Mouse (Mus musculus) midbrain, embryonic 16.5 days (tissue): ENCODE measurements around the gene Ntn5. TPM values are rescaled to one million over a fixed set of nuclear protein-coding genes. Genes with fewer than 3 reads are reported as not detected.
A peak's percentile ranks its signal among the peaks of the same experiment; 100 is the strongest.

Experiments used
- ATAC-seq: fragments of 200-750 bp; cut with Nextera tagmentation; 2 replicates; pipeline ENCODE4 v1.8.0; 2017; ENCODE audit warnings: moderate TSS enrichment
- H3K27ac ChIP-seq: fragments of 300-500 bp; sonication (generic); 2 replicates; pipeline ENCODE4 v1.5.1; 2014; ENCODE audit warnings: mild to moderate bottlenecking, low read length, mixed read lengths
- H3K27me3 ChIP-seq: fragments of 300-500 bp; sonication (generic); 2 replicates; pipeline ENCODE4 v1.6.1; 2014; ENCODE audit warnings: low read depth, low read length, mixed read lengths; ENCODE audit not compliant: control insufficient read depth, insufficient read depth
- H3K36me3 ChIP-seq: fragments of 300-500 bp; sonication (generic); 2 replicates; pipeline ENCODE4 v1.6.1; 2014; ENCODE audit warnings: mild to moderate bottlenecking, low read length, moderate library complexity, mixed read lengths; ENCODE audit not compliant: control insufficient read depth, insufficient read depth
- H3K4me1 ChIP-seq: fragments of 300-500 bp; sonication (generic); 2 replicates; pipeline ENCODE4 v1.6.1; 2014; ENCODE audit warnings: mild to moderate bottlenecking, low read length, mixed read lengths; ENCODE audit not compliant: control insufficient read depth, insufficient read depth
- H3K4me2 ChIP-seq: fragments of 300-500 bp; sonication (generic); 2 replicates; pipeline ENCODE4 v1.6.1; 2014; ENCODE audit warnings: mild to moderate bottlenecking, low read length, mixed read lengths
- H3K4me3 ChIP-seq: fragments of 300-500 bp; sonication (generic); 2 replicates; pipeline ENCODE4 v1.5.1; 2014; ENCODE audit warnings: low read depth, mild to moderate bottlenecking, low read length, moderate library complexity, mixed read lengths
- H3K9ac ChIP-seq: fragments of 300-500 bp; sonication (generic); 2 replicates; pipeline ENCODE4 v1.6.1; 2014; ENCODE audit warnings: low read depth, low read length, mixed read lengths
- H3K9me3 ChIP-seq: fragments of 300-500 bp; sonication (generic); replicated peaks from 2 replicates; pipeline ENCODE4 v1.6.1; 2014; ENCODE audit warnings: mild to moderate bottlenecking, low read length, mixed read lengths; ENCODE audit not compliant: control insufficient read depth, poor library complexity, severe bottlenecking
- WGBS: fragments of 180-500 bp; shearing (Covaris S2); extraction: QIAGEN DNeasy Blood & Tissue Kit; methylation state at CpG from one replicate; pipeline ENCODE4 v1.1.7; 2014; 5-methylcytosine and 5-hydroxymethylcytosine counted together
- polyA plus RNA-seq: library from polyadenylated mRNA; unstranded; fragments of >200 nt; fragmentation: Nextera tagmentation; extraction: Ambion mirVana; gene quantifications from 2 replicates; pipeline ENCODE4 v1.2.1, GENCODE M21; 2015

Gene Ntn5
- polyA plus RNA-seq, 1 experiment from 2014 or later, result 0.23 TPM

DNA sequence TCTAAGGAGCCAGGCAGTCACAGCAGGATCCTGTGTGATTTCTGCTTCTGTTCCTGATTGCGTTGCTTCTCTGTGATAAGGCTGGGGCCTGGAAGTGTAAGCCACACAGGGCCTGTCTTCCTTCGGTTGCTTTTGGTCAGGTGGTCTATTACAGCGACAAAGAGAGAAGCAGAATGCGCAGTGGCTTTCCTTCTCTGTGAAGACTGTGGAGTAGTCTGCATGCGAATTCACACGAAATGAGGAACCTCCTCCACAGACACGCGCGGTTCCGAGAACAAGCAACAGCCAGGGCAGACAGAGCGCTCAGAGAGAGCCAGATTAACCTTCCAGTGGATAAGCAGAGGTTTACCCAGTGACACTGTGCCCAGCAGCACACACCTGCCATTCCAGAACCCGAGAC, 57.5 kb downstream of the Ntn5 start:
- ATAC-seq, result no peak
- WGBS, result 84% methylated on average over 12 of the region's 12 CpGs

DNA sequence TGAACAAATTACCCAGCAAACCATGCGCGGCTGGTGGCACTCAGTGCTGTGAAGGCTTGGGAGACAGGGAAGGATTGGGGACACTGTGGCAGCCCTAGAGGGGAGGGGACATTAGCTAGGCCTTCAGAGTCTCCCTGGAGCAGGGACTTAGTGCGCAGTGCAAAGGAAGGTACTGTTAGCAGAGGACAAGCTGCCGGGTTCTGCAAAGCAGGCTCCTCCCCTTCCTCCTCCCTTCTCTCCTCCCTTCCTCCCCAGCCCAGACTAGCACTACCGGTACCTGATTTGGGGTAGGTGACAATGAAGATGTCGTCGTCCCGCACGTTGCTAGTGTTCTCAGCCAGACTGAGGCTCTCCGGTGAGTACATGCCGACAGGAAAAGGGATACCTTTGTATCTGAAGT, 58.0 kb downstream of the Ntn5 start:
- WGBS, result 34% methylated on average over 11 of the region's 11 CpGs
- peak overlapping the region; percentile 26 for H3K4me2 ChIP-seq
- ATAC-seq, result 0 out of 2 replicates have a peak, but pooled peaks have one; percentile 14

More for the DNA sequence above, 57.5 kb downstream of the Ntn5 start:
- no peaks in the 10 kb centered on the region for H3K36me3 ChIP-seq
- H3K4me3 ChIP-seq, result no peak overlapping the region
- no peaks in the 10 kb centered on the region for H3K9me3 ChIP-seq
- 0 out of 2 replicates have a peak overlapping the region, but pooled peaks have one; percentile 26 for H3K4me2 ChIP-seq
- no peak overlapping the region for H3K27ac ChIP-seq
- H3K27me3 ChIP-seq, result no peaks in the 10 kb centered on the region; the same call in 1 of the 2 replicates
- no peaks in the 10 kb centered on the region for H3K4me1 ChIP-seq
- H3K9ac ChIP-seq, result no peak overlapping the region

DNA sequence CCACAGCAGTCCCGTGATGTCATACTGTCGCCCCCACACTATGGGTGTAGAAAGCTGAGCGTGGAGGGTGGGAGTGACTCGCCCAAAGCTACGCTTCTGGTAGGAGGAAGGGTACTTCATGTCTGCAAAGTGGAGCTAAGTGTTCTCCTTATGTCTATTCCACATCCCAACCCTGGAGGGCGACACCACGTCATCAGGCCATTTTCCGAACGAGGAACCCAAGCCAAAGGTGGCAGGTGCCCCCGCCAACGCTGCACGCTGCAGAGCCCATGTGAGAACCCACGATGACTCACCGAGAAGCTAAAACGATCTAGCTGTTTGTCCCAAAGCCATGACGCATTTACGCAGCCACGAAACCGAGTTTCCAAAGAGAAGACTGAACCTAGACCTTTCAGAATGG, 58.5 kb downstream of the Ntn5 start:
- 36% methylated on average over 19 of the region's 19 CpGs for whole genome bisulfite sequencing
- Histone ChIP-seq H3K4me3 (no peak overlapping the region), H3K9ac (no peak overlapping the region), H3K4me2 (peak overlapping the region; percentile 26), H3K9me3 (no peaks in the 10 kb centered on the region), H3K4me1 (no peaks in the 10 kb centered on the region), H3K36me3 (no peaks in the 10 kb centered on the region), H3K27me3 (no peaks in the 10 kb centered on the region; the same call in 1 of the 2 replicates), H3K27ac (no peak overlapping the region)
- no peak for ATAC-seq

More for the DNA sequence above, 58.0 kb downstream of the Ntn5 start:
- no peaks in the 10 kb centered on the region for H3K4me1 ChIP-seq
- no peaks in the 10 kb centered on the region; the same call in 1 of the 2 replicates for H3K27me3 ChIP-seq
- H3K36me3 ChIP-seq, result no peaks in the 10 kb centered on the region
- H3K9ac ChIP-seq, result peak overlapping the region; percentile 7; the same call in 1 of the 2 replicates
- no peak overlapping the region for H3K4me3 ChIP-seq
- H3K9me3 ChIP-seq, result no peaks in the 10 kb centered on the region
- H3K27ac ChIP-seq, result no peak overlapping the region

Other genes starting within 250 kb of the Ntn5 start
- 20.9 and 21.8 TPM in 2 replicates for gene Gys1, start 249.2 kb upstream of the Ntn5 start, polyA plus RNA-seq
- gene Ruvbl2, start 245.9 kb upstream of the Ntn5 start, polyA plus RNA-seq, result 103 and 110 TPM in 2 replicates
- gene Ftl1, start 224.1 kb upstream of the Ntn5 start, polyA plus RNA-seq, result 5,323 and 5,449 TPM in 2 replicates
- 232 and 243 TPM in 2 replicates for gene Bax, start 217.1 kb upstream of the Ntn5 start, polyA plus RNA-seq
- 0.15 and 0.16 TPM in 2 replicates for gene Tulp2, start 202.1 kb upstream of the Ntn5 start, polyA plus RNA-seq
- gene Gm45808, start 197.2 kb upstream of the Ntn5 start, polyA plus RNA-seq, result not detected in 2 replicates
- 4.1 and 4.2 TPM in 2 replicates for gene Dhdh, start 195.2 kb upstream of the Ntn5 start, polyA plus RNA-seq
- 107 and 119 TPM in 2 replicates for gene Nucb1, start 173.6 kb upstream of the Ntn5 start, polyA plus RNA-seq
- gene Ppp1r15a, start 157.8 kb upstream of the Ntn5 start, polyA plus RNA-seq, result 10.5 and 13.9 TPM in 2 replicates
- 0.81 and 0.87 TPM in 2 replicates for gene Plekha4, start 157.7 kb upstream of the Ntn5 start, polyA plus RNA-seq
- 0.21 TPM in 1 of 2 replicates, not detected in the other for gene Hsd17b14, start 129.1 kb upstream of the Ntn5 start, polyA plus RNA-seq
- gene Bcat2, start 113.9 kb upstream of the Ntn5 start, polyA plus RNA-seq, result 23.6 and 25.0 TPM in 2 replicates
- not detected in 2 replicates for gene Fgf21, start 68.5 kb upstream of the Ntn5 start, polyA plus RNA-seq
- not detected in 2 replicates for gene Fut1, start 66.7 kb upstream of the Ntn5 start, polyA plus RNA-seq
- not detected in 2 replicates for gene Izumo1, start 62.2 kb upstream of the Ntn5 start, polyA plus RNA-seq
- 17.2 and 18.5 TPM in 2 replicates for gene Rasip1, start 56.5 kb upstream of the Ntn5 start, polyA plus RNA-seq
- 3.4 and 4.6 TPM in 2 replicates for gene Mamstr, start 44.0 kb upstream of the Ntn5 start, polyA plus RNA-seq
- 0.16 TPM in 2 replicates for gene Fut2, start 17.6 kb upstream of the Ntn5 start, polyA plus RNA-seq
- 0.24 and 0.28 TPM in 2 replicates for gene Sec1, start 10.4 kb downstream of the Ntn5 start, polyA plus RNA-seq
- 71.6 and 89.9 TPM in 2 replicates for gene Car11, start 15.8 kb downstream of the Ntn5 start, polyA plus RNA-seq
- 2.3 and 3.4 TPM in 2 replicates for gene Dbp, start 21.1 kb downstream of the Ntn5 start, polyA plus RNA-seq
- gene Rpl18, start 31.4 kb downstream of the Ntn5 start, polyA plus RNA-seq, result 475 and 495 TPM in 2 replicates
- gene Sphk2, start 34.0 kb downstream of the Ntn5 start, polyA plus RNA-seq, result 21.9 and 23.0 TPM in 2 replicates
- 0.48 and 0.62 TPM in 2 replicates for gene Fam83e, start 37.2 kb downstream of the Ntn5 start, polyA plus RNA-seq
- not detected in 2 replicates for gene Spaca4, start 41.8 kb downstream of the Ntn5 start, polyA plus RNA-seq
- 19.6 and 26.7 TPM in 2 replicates for gene Lmtk3, start 99.7 kb downstream of the Ntn5 start, polyA plus RNA-seq
- gene Sult2b1, start 100.6 kb downstream of the Ntn5 start, polyA plus RNA-seq, result 6.1 and 6.4 TPM in 2 replicates
- gene Cyth2, start 130.6 kb downstream of the Ntn5 start, polyA plus RNA-seq, result 275 and 307 TPM in 2 replicates
- gene Kcnj14, start 140.8 kb downstream of the Ntn5 start, polyA plus RNA-seq, result 1.2 and 1.3 TPM in 2 replicates
- 38.4 and 45.8 TPM in 2 replicates for gene Grwd1, start 146.9 kb downstream of the Ntn5 start, polyA plus RNA-seq
- 52.2 and 55.0 TPM in 2 replicates for gene Kdelr1, start 188.8 kb downstream of the Ntn5 start, polyA plus RNA-seq
- gene Grin2d, start 194.4 kb downstream of the Ntn5 start, polyA plus RNA-seq, result 3.4 and 4.8 TPM in 2 replicates
- gene Syngr4, start 212.7 kb downstream of the Ntn5 start, polyA plus RNA-seq, result not detected in 2 replicates
- 6.3 and 6.9 TPM in 2 replicates for gene Tmem143, start 212.9 kb downstream of the Ntn5 start, polyA plus RNA-seq
- gene Emp3, start 237.4 kb downstream of the Ntn5 start, polyA plus RNA-seq, result 18.3 and 19.9 TPM in 2 replicates
- 6.4 and 7.9 TPM in 2 replicates for gene Ccdc114, start 240.1 kb downstream of the Ntn5 start, polyA plus RNA-seq